Mouse (Mus musculus) cerebral cortex, adult 2 months (tissue): ENCODE data around the gene Nup155.

Experiments
- WGBS: fragments of 180-500 bp; shearing (Covaris S2); methylation state at CpG from one replicate; pipeline ENCODE4 v1.1.7; 2018; 5-methylcytosine and 5-hydroxymethylcytosine counted together

Gene Nup155

DNA sequence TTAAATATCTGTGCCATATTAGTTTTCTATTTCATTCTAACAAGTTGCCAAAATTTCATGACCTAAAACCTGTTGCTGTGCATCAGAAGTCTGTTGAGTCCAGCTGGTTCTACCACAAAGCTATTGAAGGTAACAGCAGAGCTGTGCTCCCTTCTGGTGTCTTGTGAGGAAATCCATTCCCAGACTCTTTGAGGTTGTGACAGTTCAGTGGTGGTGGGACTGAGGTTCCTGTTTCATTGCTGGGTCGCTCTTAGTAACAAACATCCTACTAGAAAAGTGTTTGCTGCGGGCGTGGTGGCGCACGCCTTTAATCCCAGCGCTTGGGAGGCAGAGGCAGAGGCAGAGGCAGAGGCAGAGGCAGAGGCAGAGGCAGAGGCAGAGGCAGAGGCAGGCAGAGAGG, 99.3 kb downstream of the Nup155 start:
- WGBS = 92% methylated on average over 6 of the region's 6 CpGs
